Mouse (Mus musculus): ENCODE results near the gene Pigg. TPM values are rescaled to one million over a fixed set of nuclear protein-coding genes. Genes with fewer than 3 reads are reported as not detected.
"Not testable (repeated sequence)": the region's sequence is repeated elsewhere in the genome, so short reads cannot be mapped to it uniquely, and the experiment has no call there.

The Pigg gene
- total RNA-seq (2015) (4.2 and 4.8 TPM in 2 replicates), total RNA-seq (2017) (6.6 and 8.4 TPM in 2 replicates)

GRCm38 (mm10) chr5:108312224-108313064 is at the start of gene Pigg:
Gene Pigg (plus strand): TSS chr5:108312609.
- ATAC-seq (replicated peaks; ENCODE audit: poor library complexity), result peak; percentile 97

- ATAC-seq (replicated peaks; ENCODE audit: poor library complexity), result peak; percentile 80
These were observed 49.7 kb upstream of the Pigg start for GRCm38 (mm10) chr5:108262722-108263121.

GRCm38 (mm10) chr5:108263785-108264184 is 48.6 kb upstream of the Pigg start:
- not testable (repeated sequence) for ATAC-seq (replicated peaks; ENCODE audit: poor library complexity)

- ATAC-seq (replicated peaks; ENCODE audit: poor library complexity), result no peak
These were observed 45.4 kb upstream of the Pigg start for GRCm38 (mm10) chr5:108266990-108267389.

GRCm38 (mm10) chr5:108268127-108269062 is 44.0 kb upstream of the Pigg start, which contains the start of gene Dr1:
Gene Dr1 (plus strand): TSS chr5:108268897.
- peak; percentile 80 for ATAC-seq (replicated peaks; ENCODE audit: poor library complexity)

- no peak for ATAC-seq (replicated peaks; ENCODE audit: poor library complexity)
These were observed 43.2 kb upstream of the Pigg start for GRCm38 (mm10) chr5:108269063-108269810.

GRCm38 (mm10) chr5:108269811-108270151 is 42.6 kb upstream of the Pigg start:
- no peak for ATAC-seq (replicated peaks; ENCODE audit: poor library complexity)

GRCm38 (mm10) chr5:108270415-108270814 is 42.0 kb upstream of the Pigg start:
- ATAC-seq (replicated peaks; ENCODE audit: poor library complexity), result no peak

- not testable (repeated sequence) for ATAC-seq (replicated peaks; ENCODE audit: poor library complexity)
These were observed 41.1 kb upstream of the Pigg start for GRCm38 (mm10) chr5:108271345-108271744.

GRCm38 (mm10) chr5:108286957-108287356 is 25.5 kb upstream of the Pigg start:
- peak; percentile 70 for ATAC-seq (replicated peaks; ENCODE audit: poor library complexity)

- ATAC-seq (replicated peaks; ENCODE audit: poor library complexity), result peak; percentile 42; the same call in 1 of the 2 replicates
These were observed 10.8 kb upstream of the Pigg start for GRCm38 (mm10) chr5:108301567-108301966.

GRCm38 (mm10) chr5:108313065-108313860 is 854 bp downstream of the Pigg start:
- ATAC-seq (replicated peaks; ENCODE audit: poor library complexity), result peak; percentile 2; the same call in 1 of the 2 replicates

- ATAC-seq (replicated peaks; ENCODE audit: poor library complexity), result no peak
These were observed 18.6 kb downstream of the Pigg start for GRCm38 (mm10) chr5:108331051-108331450.

- peak; percentile 84 for ATAC-seq (replicated peaks; ENCODE audit: poor library complexity)
These were observed 25.0 kb downstream of the Pigg start for GRCm38 (mm10) chr5:108337385-108337784.

GRCm38 (mm10) chr5:108338049-108338448 is 25.6 kb downstream of the Pigg start:
- ATAC-seq (replicated peaks; ENCODE audit: poor library complexity), result no peak

- no peak for ATAC-seq (replicated peaks; ENCODE audit: poor library complexity)
These were observed 31.3 kb downstream of the Pigg start for GRCm38 (mm10) chr5:108343680-108344170.

- peak; percentile 94 for ATAC-seq (replicated peaks; ENCODE audit: poor library complexity)
These were observed 33.1 kb downstream of the Pigg start for GRCm38 (mm10) chr5:108345313-108346071.

GRCm38 (mm10) chr5:108347843-108348242 is 35.4 kb downstream of the Pigg start:
- no peak for ATAC-seq (replicated peaks; ENCODE audit: poor library complexity)
